Mouse (Mus musculus) monocyte, adult 2 months (primary cell): ENCODE data around the gene Fes.
"Not testable (repeated sequence)": the region's sequence is repeated elsewhere in the genome, so short reads cannot be mapped to it uniquely, and the experiment has no call there.

Experiments used
- DNase-seq, 2 experiments: peaks; one replicate each; pipeline ENCODE4 v3.0.0; 2022; ENCODE audit warnings: low spot score in 2 of 2, low read depth in 1 of 2

Fes gene

GRCm38 (mm10) chr7:80405188-80405695, 17.5 kb upstream of the Fes start, which contains the start of gene Furin:
Gene Furin, minus strand, starts transcription at chr7:80405436.
- no peak for DNase-seq

GRCm38 (mm10) chr7:80404101-80404894, 16.6 kb upstream of the Fes start:
- peak; percentile 66 to 69 for DNase-seq

GRCm38 (mm10) chr7:80403551-80403950, 15.8 kb upstream of the Fes start:
- DNase-seq = no peak

- peak in 1 of 2 experiments; percentile 30 for DNase-seq
These were observed 15.0 kb upstream of the Fes start for GRCm38 (mm10) chr7:80402651-80403321.

- peak in 1 of 2 experiments; percentile 43 for DNase-seq
These were observed 14.3 kb upstream of the Fes start for GRCm38 (mm10) chr7:80401860-80402641.

- DNase-seq = no peak
These were observed 13.5 kb upstream of the Fes start for GRCm38 (mm10) chr7:80401041-80401859.

GRCm38 (mm10) chr7:80400571-80400970, 12.8 kb upstream of the Fes start:
- no peak for DNase-seq

GRCm38 (mm10) chr7:80400099-80400498, 12.4 kb upstream of the Fes start:
- no peak for DNase-seq

- DNase-seq = no peak
These were observed 11.1 kb upstream of the Fes start for GRCm38 (mm10) chr7:80398654-80399444.

- DNase-seq = no peak
These were observed 10.2 kb upstream of the Fes start for GRCm38 (mm10) chr7:80397986-80398385.

GRCm38 (mm10) chr7:80396427-80396826, 8.7 kb upstream of the Fes start:
- DNase-seq = not testable (repeated sequence)

GRCm38 (mm10) chr7:80394600-80394999, 6.9 kb upstream of the Fes start:
- no peak for DNase-seq

GRCm38 (mm10) chr7:80392119-80392518, 4.4 kb upstream of the Fes start:
- no peak for DNase-seq

- no peak for DNase-seq
These were observed 613 bp downstream of the Fes start for GRCm38 (mm10) chr7:80387033-80387632.

- DNase-seq = peak; percentile 91 to 94
These were observed 1.4 kb downstream of the Fes start for GRCm38 (mm10) chr7:80386235-80386930.

GRCm38 (mm10) chr7:80382919-80383318, 4.8 kb downstream of the Fes start:
- no peak for DNase-seq

- no peak for DNase-seq
These were observed 8.2 kb downstream of the Fes start for GRCm38 (mm10) chr7:80379531-80379930.

GRCm38 (mm10) chr7:80377471-80377870, 10.3 kb downstream of the Fes start:
- peak in 1 of 2 experiments; percentile 56 for DNase-seq

GRCm38 (mm10) chr7:80376192-80376591, 11.6 kb downstream of the Fes start:
- no peak for DNase-seq
